9 mouse cellular contexts compared by ENCODE assay signal in genomic region chr6:4457555-4457996, GRCm38 (mm10). TPM values are rescaled to one million over a fixed set of nuclear protein-coding genes. Genes with fewer than 3 reads are reported as not detected.
DNase-seq lines count a peak whose midpoint lies in the region; ATAC-seq and TF ChIP-seq lines count a peak whose summit lies in the region.
"Had no signal": no experiment of that assay in that cellular context is flagged by ENCODE, and none has a peak within 500 bp of the region (broad histone marks: within the 10 kb centered on the region; RNA-seq: fewer than 3 reads in every experiment).

No protein-coding gene starts in this region.

- peak overlapping the region; percentile 72 for H3K9ac ChIP-seq in MEL (ENCODE audit: control insufficient read depth, low read depth, low read length, poor library complexity, severe bottlenecking)
- no peak overlapping the region for H3K9ac ChIP-seq in lung, embryonic 16.5 days (ENCODE audit: low read length)
- H3K9ac ChIP-seq in forebrain, postnatal 0 days: no peak overlapping the region
- H3K9ac ChIP-seq: midbrain, embryonic 12.5 days had no signal

- no peak for TF ChIP-seq POLR2A in MEL (IDR thresholded peaks at IDR 0.05; ENCODE audit: control insufficient read depth in 1 of 2, insufficient read depth in 1 of 2, low read depth in 1 of 2, low read length in 2 of 2, poor library complexity in 1 of 2)

- peaks cover 2% of the 10 kb centered on the region; the same call in 1 of the 2 replicates for H3K79me2 ChIP-seq in MEL (ENCODE audit: control insufficient read depth, insufficient read depth, low read length, poor library complexity)

- TF ChIP-seq RAD21 in MEL (IDR thresholded peaks at IDR 0.05; ENCODE audit: low read depth, low read length): no peak

- peak; percentile 79 for DNase-seq in 3134 (ENCODE audit: extremely low read depth, insufficient read length, low spot score)
- DNase-seq in MEL (ENCODE audit: low read depth, low spot score): peak; percentile 67
- peak; percentile 72 for DNase-seq in gastrocnemius, adult 18-20 months (ENCODE audit: low spot score)
- DNase-seq in hindlimb bud, embryonic 11.5 days (ENCODE audit: extremely low spot score, low read depth, low spot score): peak; percentile 98
- DNase-seq in urinary bladder, postnatal 36 days (ENCODE audit: low spot score in 2 of 2): peak; percentile 46 to 69
- DNase-seq in B cell, adult 2 months: no peak
- DNase-seq in forebrain, postnatal 0 days: no peak

- peaks cover 10 to 21% of the 10 kb centered on the region in 2 experiments for H3K4me1 ChIP-seq in MEL (ENCODE audit: control insufficient read depth in 1 of 2, insufficient read depth in 2 of 2, low read length in 2 of 2)
- peaks cover 16% of the 10 kb centered on the region for H3K4me1 ChIP-seq in lung, embryonic 16.5 days (replicated peaks; ENCODE audit: control insufficient read depth, insufficient read depth, low read length)
- no peaks in the 10 kb centered on the region for H3K4me1 ChIP-seq in forebrain, postnatal 0 days (ENCODE audit: insufficient read depth)

- peaks cover 0 to 27% of the 10 kb centered on the region in 2 experiments; a peak in 2 of 4 replicates for H3K36me3 ChIP-seq in MEL (ENCODE audit: control insufficient read depth in 1 of 2, insufficient read depth in 2 of 2, low read length in 2 of 2)
- H3K36me3 ChIP-seq in lung, embryonic 16.5 days (ENCODE audit: control insufficient read depth, insufficient read depth, low read length): no peaks in the 10 kb centered on the region
- no peaks in the 10 kb centered on the region for H3K36me3 ChIP-seq in forebrain, postnatal 0 days (ENCODE audit: insufficient read depth)
- H3K36me3 ChIP-seq: midbrain, embryonic 12.5 days had no signal

- H3K4me2 ChIP-seq in lung, embryonic 16.5 days (ENCODE audit: low read depth, low read length): no peak overlapping the region
- no peak overlapping the region for H3K4me2 ChIP-seq in forebrain, postnatal 0 days (ENCODE audit: low read depth)
- H3K4me2 ChIP-seq: midbrain, embryonic 12.5 days had no signal

- no peaks in the 10 kb centered on the region for H3K27me3 ChIP-seq in MEL (ENCODE audit: control insufficient read depth in 1 of 2, insufficient read depth in 2 of 2, low read length in 2 of 2)
- H3K27me3 ChIP-seq in lung, embryonic 16.5 days (ENCODE audit: control insufficient read depth, insufficient read depth, low read depth, low read length): no peaks in the 10 kb centered on the region
- no peaks in the 10 kb centered on the region for H3K27me3 ChIP-seq in forebrain, postnatal 0 days (ENCODE audit: insufficient read depth, low read length)
- H3K27me3 ChIP-seq: midbrain, embryonic 12.5 days had no signal

- H3K27ac ChIP-seq in MEL (ENCODE audit: control insufficient read depth, low read depth, low read length): peak overlapping the region; percentile 98
- peak overlapping the region; percentile 84 for H3K27ac ChIP-seq in lung, embryonic 16.5 days (ENCODE audit: low read length)
- H3K27ac ChIP-seq in forebrain, postnatal 0 days (ENCODE audit: low read depth, low read length): no peak overlapping the region
- H3K27ac ChIP-seq: midbrain, embryonic 12.5 days had no signal

- WGBS in lung, embryonic 16.5 days: 24% methylated on average over 6 of the region's 6 CpGs
- 24% methylated on average over 6 of the region's 6 CpGs for WGBS in forebrain, postnatal 0 days

- H3K4me3 ChIP-seq in MEL (ENCODE audit: control insufficient read depth in 1 of 2, insufficient read depth in 1 of 2, low read depth in 2 of 2, low read length in 2 of 2): peak overlapping the region; percentile 43 to 61
- no peak overlapping the region for H3K4me3 ChIP-seq in lung, embryonic 16.5 days (ENCODE audit: low read length)
- H3K4me3 ChIP-seq in forebrain, postnatal 0 days (ENCODE audit: low read depth, low read length): no peak overlapping the region
- H3K4me3 ChIP-seq: midbrain, embryonic 12.5 days had no signal

- no peak for TF ChIP-seq EP300 in MEL (IDR thresholded peaks at IDR 0.05; ENCODE audit: low read depth in 1 of 2, low read length in 2 of 2)

- ATAC-seq in lung, embryonic 16.5 days (ENCODE audit: low read depth): peak; percentile 83
- ATAC-seq in forebrain, postnatal 0 days: no peak

- TF ChIP-seq CTCF in MEL (IDR thresholded peaks at IDR 0.05 in 2 of 3, conservative IDR thresholded peaks at IDR 0.05 in 1 of 3; ENCODE audit: control insufficient read depth in 1 of 3, insufficient read depth in 1 of 3, low read depth in 2 of 3, low read length in 3 of 3, poor library complexity in 1 of 3, severe bottlenecking in 1 of 3): no peak
- TF ChIP-seq CTCF in forebrain, postnatal 0 days (IDR thresholded peaks at IDR 0.05; ENCODE audit: low read depth): no peak

- H3K9me3 ChIP-seq in MEL (replicated peaks; ENCODE audit: insufficient read depth, low read length): no peaks in the 10 kb centered on the region
- no peaks in the 10 kb centered on the region for H3K9me3 ChIP-seq in lung, embryonic 16.5 days (ENCODE audit: control insufficient read depth, low read length)
- no peaks in the 10 kb centered on the region for H3K9me3 ChIP-seq in forebrain, postnatal 0 days (ENCODE audit: low read length)
- H3K9me3 ChIP-seq: midbrain, embryonic 12.5 days had no signal

TF ChIP-seq in MEL, 35 proteins besides CTCF, POLR2A, EP300 and RAD21:
- TF ChIP-seq CHD1 (IDR thresholded peaks at IDR 0.05; ENCODE audit: low read depth, low read length) (no peak), JUND (IDR thresholded peaks at IDR 0.05; ENCODE audit: low read depth, low read length) (0 out of 2 replicates have a peak, but pooled peaks have one; percentile 23), SIN3A (IDR thresholded peaks at IDR 0.05; ENCODE audit: low read length) (no peak), NRF1 (IDR thresholded peaks at IDR 0.05; ENCODE audit: insufficient read depth, low read depth, low read length, poor library complexity, severe bottlenecking) (no peak), CHD2 (IDR thresholded peaks at IDR 0.05; ENCODE audit: low read length) (peak; percentile 35)

RNA-seq across cellular contexts. Expression of gene Col1a2, which starts 47.0 kb away (rescaled TPM):
- not detected in 2 replicates for total RNA-seq in MEL (2012; rRNA removed)
- not detected for polyA plus RNA-seq in MEL (2012; ENCODE audit: insufficient read depth in 1 of 2, insufficient read length in 2 of 2, low read depth in 1 of 2, low replicate concordance in 2 of 2, missing spikeins in 1 of 2)
- 10 to 100 TPM; 67.9 to 81.6 TPM for total RNA-seq in gastrocnemius, adult 18-20 months (2021)
- 771 and 862 TPM in 2 replicates for polyA plus RNA-seq in lung, embryonic 16.5 days (2015; fragmentation: Nextera tagmentation; extraction: Ambion mirVana)
- 62.9 and 255 TPM in 2 replicates for total RNA-seq in forebrain, postnatal 0 days (2014; rRNA removed)
- polyA plus RNA-seq in forebrain, postnatal 0 days (2015; fragmentation: Nextera tagmentation; extraction: Ambion mirVana): 39.6 and 43.2 TPM in 2 replicates

Comparison
In these comparisons a context has a peak if more than half of its experiments do, and no peak if none do; other contexts are left out.
1. DNase-seq: peak in 3134 (single experiment), MEL (single experiment), gastrocnemius, adult 18-20 months (single experiment), hindlimb bud, embryonic 11.5 days (single experiment) and urinary bladder, postnatal 36 days (2 of 2); none in B cell, adult 2 months (0 of 2) and forebrain, postnatal 0 days (single experiment).
2. H3K4me3 ChIP-seq: peak in MEL (2 of 2); none in lung, embryonic 16.5 days (single experiment) and forebrain, postnatal 0 days (single experiment).
3. RNA of gene Col1a2, which starts 47.0 kb away (total RNA-seq): 62.9 to 255 TPM in forebrain, postnatal 0 days and 67.9 to 81.6 TPM in gastrocnemius, adult 18-20 months; not detected in MEL; every median in the first group is over 10 times any median in the second.